Mouse (Mus musculus) layer of hippocampus, adult 8-10 months (tissue): ENCODE measurements around the gene Bad. TPM values are rescaled to one million over a fixed set of nuclear protein-coding genes. Genes with fewer than 3 reads are reported as not detected.

Source experiments
- DNase-seq, 2 experiments: peaks; one replicate each; pipeline ENCODE4 v3.0.0; 2022; ENCODE audit warnings: low spot score in 2 of 2
- total RNA-seq, 4 experiments: library from RNA; stranded (reverse); gene quantifications; 2 replicates each; pipeline ENCODE4 v1.2.4; 2022

Bad gene
- total RNA-seq, 4 experiments from 2014 or later: 32.5 to 39.8 (median 37.3) TPM

GRCm38 (mm10) chr19:6934195-6934977 lies 7.3 kb upstream of the Bad start, which contains the start of gene Kcnk4:
Gene Kcnk4 (minus strand): TSS chr19:6934515.
- DNase-seq: no peak

GRCm38 (mm10) chr19:6936299-6936698 lies 5.4 kb upstream of the Bad start:
- DNase-seq: no peak

GRCm38 (mm10) chr19:6937541-6938465 lies 3.9 kb upstream of the Bad start:
- DNase-seq: no peak

- no peak for DNase-seq
Observed at GRCm38 (mm10) chr19:6939106-6940002, 2.3 kb upstream of the Bad start.

GRCm38 (mm10) chr19:6940396-6941351 lies 987 bp upstream of the Bad start:
- no peak for DNase-seq

- DNase-seq: peak; percentile 92
Observed at GRCm38 (mm10) chr19:6942249-6942691, 609 bp downstream of the Bad start, which contains the start of gene Gpr137. Gene Gpr137 (minus strand): TSS chr19:6942480.

- DNase-seq: no peak
Observed at GRCm38 (mm10) chr19:6942764-6943163, 1.1 kb downstream of the Bad start.

- DNase-seq: no peak
Observed at GRCm38 (mm10) chr19:6943709-6944108, 2.0 kb downstream of the Bad start.

- no peak for DNase-seq
Observed at GRCm38 (mm10) chr19:6947742-6948141, 6.1 kb downstream of the Bad start.

- DNase-seq: no peak
Observed at GRCm38 (mm10) chr19:6948186-6948585, 6.5 kb downstream of the Bad start.

GRCm38 (mm10) chr19:6949532-6949931 lies 7.9 kb downstream of the Bad start:
- no peak for DNase-seq

GRCm38 (mm10) chr19:6949951-6950350 lies 8.3 kb downstream of the Bad start:
- DNase-seq: no peak

- peak in 1 of 2 experiments; percentile 53 for DNase-seq
Observed at GRCm38 (mm10) chr19:6950613-6951153, 9.0 kb downstream of the Bad start.

- peak; percentile 94 to 96 for DNase-seq
Observed at GRCm38 (mm10) chr19:6951381-6951968, 9.8 kb downstream of the Bad start.

- peak; percentile 72 to 83 for DNase-seq
Observed at GRCm38 (mm10) chr19:6951994-6952711, 10.5 kb downstream of the Bad start.

GRCm38 (mm10) chr19:6952712-6953037 lies 11.0 kb downstream of the Bad start:
- no peak for DNase-seq

GRCm38 (mm10) chr19:6954046-6954445 lies 12.4 kb downstream of the Bad start:
- no peak for DNase-seq

- no peak for DNase-seq
Observed at GRCm38 (mm10) chr19:6955424-6955823, 13.8 kb downstream of the Bad start.

- DNase-seq: no peak
Observed at GRCm38 (mm10) chr19:6956461-6956860, 14.8 kb downstream of the Bad start.
